20 mouse cellular contexts compared by ENCODE assay signal in genomic region chr11:117629865-117630264, GRCm38 (mm10). TPM values are rescaled to one million over a fixed set of nuclear protein-coding genes. Genes with fewer than 3 reads are reported as not detected.
DNase-seq lines count a peak whose midpoint lies in the region; ATAC-seq and TF ChIP-seq lines count a peak whose summit lies in the region.
"Had no signal": no experiment of that assay in that cellular context is flagged by ENCODE, and none has a peak within 500 bp of the region (broad histone marks: within the 10 kb centered on the region; RNA-seq: fewer than 3 reads in every experiment).

No protein-coding gene starts in this region.

- H3K36me3 ChIP-seq in ES-Bruce4 (ENCODE audit: control insufficient read depth, insufficient read depth, low read length, poor library complexity, severe bottlenecking): no peaks in the 10 kb centered on the region
- H3K36me3 ChIP-seq in ES-E14 (ENCODE audit: control insufficient read depth, insufficient read depth, low read length, poor library complexity, severe bottlenecking): no peaks in the 10 kb centered on the region
- H3K36me3 ChIP-seq in forebrain, embryonic 12.5 days (replicated peaks): no peaks in the 10 kb centered on the region
- H3K36me3 ChIP-seq: embryonic facial prominence, embryonic 10.5 days; embryonic facial prominence, embryonic 12.5 days had no signal

- 0 out of 2 replicates have a peak overlapping the region, but pooled peaks have one; percentile 18 for H3K27ac ChIP-seq in ES-Bruce4 (ENCODE audit: insufficient read depth, low read length)
- peak overlapping the region; percentile 54; the same call in 1 of the 2 replicates for H3K27ac ChIP-seq in ES-E14 (ENCODE audit: insufficient read depth, low read depth, low read length, poor library complexity, severe bottlenecking)
- H3K27ac ChIP-seq in gastrocnemius, adult 2 months: no peak overlapping the region
- no peak overlapping the region for H3K27ac ChIP-seq in forebrain, embryonic 12.5 days
- H3K27ac ChIP-seq: embryonic facial prominence, embryonic 10.5 days; embryonic facial prominence, embryonic 12.5 days had no signal

- intact Hi-C loops in gastrocnemius, adult 2 months (cut with DNase I): loop anchor here (5.0 kb wide), 1 partner anchor 233 kb away; no protein-coding TSS in a partner anchor

- DNase-seq in ES-E14 (ENCODE audit: low read depth, low spot score) (no peak), ZHBTc4 (ENCODE audit: low read depth, low spot score) (peak; percentile 75)
- DNase-seq in urinary bladder, postnatal 36 days (ENCODE audit: low spot score in 2 of 2): no peak
- no peak for DNase-seq in gastrocnemius, adult 2 months
- DNase-seq: adrenal gland, adult 8-10 months; adrenal gland, postnatal 14 days; adrenal gland, postnatal 36 days; cerebellum, adult 11-12 months; cerebellum, adult 2 months; cerebellum, adult 9-10 months; cerebellum, postnatal 10 days; cerebellum, postnatal 25 days had no signal

- no peak for TF ChIP-seq EP300 in ES-Bruce4 (IDR thresholded peaks at IDR 0.05; ENCODE audit: insufficient read depth, low read depth, low read length)

- WGBS in forebrain, embryonic 12.5 days: 67% methylated on average over 2 of the region's 2 CpGs

- no peaks in the 10 kb centered on the region for H3K27me3 ChIP-seq in ES-Bruce4 (ENCODE audit: control insufficient read depth, insufficient read depth, low read length, poor library complexity, severe bottlenecking)
- H3K27me3 ChIP-seq in forebrain, embryonic 12.5 days: peaks cover 9% of the 10 kb centered on the region; the same call in 1 of the 2 replicates

- in situ Hi-C loops in ES-E14 (cut with MboI; ENCODE audit: low sequenced_read_pairs in 2 of 2, unreplicated experiment in 2 of 2): no loop called here

- TF ChIP-seq CTCF in ES-Bruce4 (IDR thresholded peaks at IDR 0.05; ENCODE audit: low read depth, low read length): no peak
- no peak for TF ChIP-seq CTCF in gastrocnemius, adult 2 months (IDR thresholded peaks at IDR 0.05)

- no peak for ATAC-seq in forebrain, embryonic 12.5 days (ENCODE audit: low FRiP score)
- ATAC-seq: activated CD4-positive, CD25-positive, alpha-beta regulatory T cell, adult 4 months; forebrain, embryonic 14.5 days; forebrain, embryonic 16.5 days; Patski had no signal

- H3K4me1 ChIP-seq in ES-Bruce4 (ENCODE audit: control insufficient read depth, insufficient read depth, low read length) (peaks cover 10% of the 10 kb centered on the region), ES-E14 (ENCODE audit: control insufficient read depth in 2 of 2, insufficient read depth in 2 of 2, low read length in 2 of 2, poor library complexity in 1 of 2) (peaks cover 3 to 37% of the 10 kb centered on the region in 2 experiments; a peak in 3 of 4 replicates)
- H3K4me1 ChIP-seq in forebrain, embryonic 12.5 days: peaks cover 26% of the 10 kb centered on the region

- no peak overlapping the region for H3K4me3 ChIP-seq in ES-Bruce4 (ENCODE audit: low read depth, low read length)
- no peak overlapping the region for H3K4me3 ChIP-seq in ES-E14 (ENCODE audit: insufficient read depth in 1 of 2, low read depth in 1 of 2, low read length in 2 of 2, poor library complexity in 1 of 2, severe bottlenecking in 1 of 2)
- H3K4me3 ChIP-seq in gastrocnemius, adult 2 months: no peak overlapping the region
- H3K4me3 ChIP-seq in forebrain, embryonic 12.5 days (replicated peaks): no peak overlapping the region
- H3K4me3 ChIP-seq: embryonic facial prominence, embryonic 10.5 days; embryonic facial prominence, embryonic 12.5 days had no signal

- H3K9me3 ChIP-seq in ES-Bruce4 (replicated peaks; ENCODE audit: control insufficient read depth, insufficient read depth, low read length, poor library complexity, severe bottlenecking) (no peaks in the 10 kb centered on the region), ES-E14 (ENCODE audit: control insufficient read depth, insufficient read depth, low read depth, low read length) (no peaks in the 10 kb centered on the region)
- no peaks in the 10 kb centered on the region for H3K9me3 ChIP-seq in forebrain, embryonic 12.5 days
- H3K9me3 ChIP-seq: embryonic facial prominence, embryonic 10.5 days; embryonic facial prominence, embryonic 12.5 days had no signal

- H3K9ac ChIP-seq in ES-Bruce4 (ENCODE audit: low read depth, poor library complexity, severe bottlenecking): no peak overlapping the region
- H3K9ac ChIP-seq in ES-E14 (ENCODE audit: insufficient read depth, low read depth, low read length, poor library complexity, severe bottlenecking): no peak overlapping the region
- no peak overlapping the region for H3K9ac ChIP-seq in forebrain, embryonic 12.5 days
- H3K9ac ChIP-seq: embryonic facial prominence, embryonic 12.5 days had no signal

- H3K4me2 ChIP-seq in forebrain, embryonic 12.5 days: no peak overlapping the region
- H3K4me2 ChIP-seq: embryonic facial prominence, embryonic 12.5 days had no signal

- TF ChIP-seq POLR2A in ES-Bruce4 (IDR thresholded peaks at IDR 0.05; ENCODE audit: insufficient read depth, low read length): no peak

TF ChIP-seq in ES-E14, 5 proteins besides CTCF, POLR2A, EP300 and RAD21:
- TF ChIP-seq MAFK (IDR thresholded peaks at IDR 0.05; ENCODE audit: insufficient read depth, low read depth, low read length): no peak
- TF ChIP-seq ZC3H11A (IDR thresholded peaks at IDR 0.05; ENCODE audit: borderline replicate concordance, low read depth, low read length): no peak
- no peak for TF ChIP-seq HCFC1 (IDR thresholded peaks at IDR 0.05; ENCODE audit: borderline replicate concordance, insufficient read depth, low read length)
- no peak for TF ChIP-seq ZNF384 (IDR thresholded peaks at IDR 0.05; ENCODE audit: low read depth, low read length)
- no peak for TF ChIP-seq CHD2 (IDR thresholded peaks at IDR 0.05; ENCODE audit: low read depth, low read length)

RNA-seq across cellular contexts. Expression of gene Tnrc6c, which starts 24.2 kb away (rescaled TPM):
- 28.6 and 28.7 TPM in 2 replicates for polyA plus RNA-seq in ES-Bruce4 (2011; ENCODE audit: insufficient read depth, insufficient read length, low read depth, missing spikeins)
- total RNA-seq in ES-E14 (2012; rRNA removed): 21.5 and 32.4 TPM in 2 replicates
- 10 to 100 TPM; 18.5 to 24.8 TPM for total RNA-seq in gastrocnemius, adult 2 months (2021)
- polyA plus RNA-seq in forebrain, embryonic 12.5 days (2016; fragmentation: Nextera tagmentation; extraction: Ambion mirVana): 23.7 and 25.0 TPM in 2 replicates

Comparison
In these comparisons a context has a peak if more than half of its experiments do, and no peak if none do; other contexts are left out.
1. H3K27ac ChIP-seq: peak in ES-Bruce4 (single experiment) and ES-E14 (single experiment); none in gastrocnemius, adult 2 months (single experiment) and forebrain, embryonic 12.5 days (single experiment).